8 mouse cellular contexts compared by ENCODE assay signal in the genomic region with DNA sequence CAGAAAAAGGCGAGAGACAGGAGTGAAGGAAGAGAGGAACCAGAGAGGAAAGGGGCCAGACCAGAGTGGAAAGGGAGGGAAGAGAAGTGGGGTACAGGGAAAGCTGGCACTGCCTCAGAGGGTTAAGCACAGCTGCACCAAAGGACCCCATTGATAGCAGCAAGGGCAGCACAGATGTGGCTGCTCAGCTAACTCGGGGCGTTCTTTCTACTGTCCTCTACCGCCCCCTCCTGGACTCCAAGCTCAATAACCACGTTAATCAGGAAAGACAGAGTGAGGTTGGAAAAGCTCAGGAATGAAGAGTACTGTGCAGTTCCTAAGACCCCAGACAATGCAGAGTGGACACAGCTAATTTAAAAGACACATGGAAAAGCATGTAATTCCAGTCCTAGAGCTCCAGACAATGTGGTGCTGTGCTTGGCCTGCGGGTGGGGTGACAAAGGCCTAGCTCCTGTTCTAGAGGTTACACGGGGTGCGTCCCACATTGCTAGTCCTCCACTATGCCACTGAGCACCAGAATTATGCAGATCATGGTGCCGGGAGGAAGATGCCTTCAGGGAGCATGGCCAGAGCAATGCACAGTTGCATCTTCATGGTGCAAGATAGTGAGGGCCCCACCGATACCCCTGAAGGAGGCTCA.
DNase-seq lines count a peak whose midpoint lies in the region; ATAC-seq and TF ChIP-seq lines count a peak whose summit lies in the region.

No protein-coding gene starts in this region.

- peak; percentile 51 for ATAC-seq in Patski
- ATAC-seq in embryonic facial prominence, embryonic 14.5 days (ENCODE audit: low read depth): peak; percentile 62; the same call in 1 of the 2 replicates
- no peak for ATAC-seq in erythroblast, adult 5-6 weeks (replicated peaks; ENCODE audit: low FRiP score, poor library complexity, severe bottlenecking)

- TF ChIP-seq CTCF in Patski (IDR thresholded peaks at IDR 0.05): peak; percentile 60
- peak; percentile 82 for TF ChIP-seq CTCF in brain, embryonic 14.5 days (IDR thresholded peaks at IDR 0.05; ENCODE audit: borderline replicate concordance, extremely low read depth, insufficient read depth, insufficient read length)

- peaks cover 7% of the 10 kb centered on the region; the same call in 1 of the 2 replicates for H3K9me3 ChIP-seq in embryonic facial prominence, embryonic 14.5 days (ENCODE audit: control insufficient read depth, low read length)

- no peaks in the 10 kb centered on the region for H3K4me1 ChIP-seq in embryonic facial prominence, embryonic 14.5 days (ENCODE audit: control insufficient read depth, insufficient read depth, low read length)

- CTCF ChIA-PET in Patski (lab: Charles Lee): interaction anchor here (1.9 kb wide), 1 partner anchor 13 kb away, joined by 5 read pairs; no protein-coding TSS in a partner anchor

- no peak overlapping the region for H3K4me3 ChIP-seq in embryonic facial prominence, embryonic 14.5 days (ENCODE audit: low read depth, low read length)

- H3K4me2 ChIP-seq in embryonic facial prominence, embryonic 14.5 days (ENCODE audit: low read depth, low read length): no peak overlapping the region

- WGBS in embryonic facial prominence, embryonic 14.5 days: 44% methylated on average over 10 of the region's 10 CpGs

- DNase-seq in Patski (ENCODE audit: low read depth, low spot score): no peak
- DNase-seq in brain, embryonic 14.5 days (ENCODE audit: low read depth): peak; percentile 84
- peak; percentile 81 for DNase-seq in embryonic facial prominence, embryonic 14.5 days (ENCODE audit: low spot score)
- peak; percentile 78 for DNase-seq in heart, postnatal 4 days
- peak; percentile 78 to 82 for DNase-seq in layer of hippocampus, postnatal 10 days (ENCODE audit: low spot score in 2 of 2)
- DNase-seq in lung, postnatal 4 days: peak; percentile 34 to 66
- peak; percentile 75 to 76 for DNase-seq in right cerebral cortex, adult 2 months (ENCODE audit: low spot score in 2 of 2)

- no peaks in the 10 kb centered on the region for H3K27me3 ChIP-seq in Patski
- H3K27me3 ChIP-seq in embryonic facial prominence, embryonic 14.5 days (replicated peaks; ENCODE audit: control insufficient read depth, insufficient read depth, low read length): no peaks in the 10 kb centered on the region

- H3K9ac ChIP-seq in embryonic facial prominence, embryonic 14.5 days (ENCODE audit: low read depth, low read length): no peak overlapping the region

- in situ Hi-C loops in Patski (cut with MboI; ENCODE audit: low pct_unique_long_range_greater_than_20kb): loop anchor here (10.0 to 25.0 kb wide), 3 partner anchors 877 to 1184 kb away; a partner anchor contains a TSS

- no peaks in the 10 kb centered on the region for H3K36me3 ChIP-seq in embryonic facial prominence, embryonic 14.5 days (ENCODE audit: control insufficient read depth, insufficient read depth, low read length)

- POLR2A ChIA-PET in Patski (lab: Charles Lee): interaction anchor here (0.6 kb wide), 1 partner anchor 513 kb away, joined by 4 read pairs; no protein-coding TSS in a partner anchor

- TF ChIP-seq POLR2A in brain, embryonic 14.5 days (IDR thresholded peaks at IDR 0.05; ENCODE audit: borderline replicate concordance, extremely low read depth, insufficient read depth, insufficient read length, poor library complexity, severe bottlenecking): no peak

- no peak overlapping the region for H3K27ac ChIP-seq in embryonic facial prominence, embryonic 14.5 days (replicated peaks; ENCODE audit: low read depth, low read length)
